Mouse (Mus musculus) embryonic fibroblast, embryonic 13.5 days (primary cell): Measurements from ENCODE around the gene Gm11758. TPM values are rescaled to one million over a fixed set of nuclear protein-coding genes. Genes with fewer than 3 reads are reported as not detected.
"Not testable (repeated sequence)": the region's sequence is repeated elsewhere in the genome, so short reads cannot be mapped to it uniquely, and the experiment has no call there.

Experiments
- H3K27ac ChIP-seq: 2 replicates; pipeline ENCODE4 v1.5.1; 2012; ENCODE audit warnings: low read length, control low read depth, inconsistent platforms; ENCODE audit not compliant: insufficient read depth
- H3K4me1 ChIP-seq: 2 replicates; pipeline ENCODE4 v1.6.1; 2011; ENCODE audit warnings: low read length; ENCODE audit not compliant: control insufficient read depth, insufficient read depth
- H3K4me3 ChIP-seq: 2 replicates; pipeline ENCODE4 v1.5.1; 2011; ENCODE audit warnings: mild to moderate bottlenecking, control low read depth, low read length; ENCODE audit not compliant: insufficient read depth
- CTCF ChIP-seq: IDR thresholded peaks from 2 replicates; pipeline ENCODE4 v1.5.1; 2011; ENCODE audit warnings: mild to moderate bottlenecking, control low read depth, low read length, moderate library complexity, borderline replicate concordance; ENCODE audit not compliant: insufficient read depth
- POLR2A ChIP-seq: IDR thresholded peaks from 2 replicates; pipeline ENCODE4 v1.6.1; 2011; ENCODE audit warnings: low read depth, mild to moderate bottlenecking, control low read depth, low read length, moderate library complexity
- polyA plus RNA-seq: library from polyadenylated mRNA; stranded (reverse); fragments of >200 nt; gene quantifications from 2 replicates; pipeline ENCODE4 v1.2.4, GENCODE M21; 2011; ENCODE audit warnings: low read depth; ENCODE audit not compliant: missing spikeins, insufficient read length

Gm11758 gene
- not detected in 2 replicates for polyA plus RNA-seq

DNA sequence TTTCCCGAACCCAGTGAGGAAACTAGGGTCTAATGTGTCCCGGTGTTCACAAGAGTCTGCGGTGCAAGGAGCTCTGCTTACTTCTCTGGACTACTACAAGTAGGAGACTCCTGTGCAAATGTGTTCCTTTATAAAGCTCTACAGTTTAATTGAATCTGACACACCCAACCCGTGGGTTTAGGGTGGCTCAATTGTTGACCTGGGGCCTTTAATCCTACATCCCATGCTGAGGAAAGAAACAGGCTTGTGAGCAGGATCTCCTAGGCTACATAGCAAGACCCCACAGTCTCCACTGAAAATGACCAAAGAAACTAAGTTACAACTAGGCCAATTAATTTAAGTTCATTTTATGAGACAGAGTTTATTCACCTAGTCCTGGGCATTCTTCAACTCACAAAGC is at the start of gene Gm11758:
Gm11758 (minus strand) TSS at position 101 of the 400 bp plus-strand sequence.
- not testable (repeated sequence) for H3K27ac ChIP-seq, H3K4me3 ChIP-seq, H3K4me1 ChIP-seq

DNA sequence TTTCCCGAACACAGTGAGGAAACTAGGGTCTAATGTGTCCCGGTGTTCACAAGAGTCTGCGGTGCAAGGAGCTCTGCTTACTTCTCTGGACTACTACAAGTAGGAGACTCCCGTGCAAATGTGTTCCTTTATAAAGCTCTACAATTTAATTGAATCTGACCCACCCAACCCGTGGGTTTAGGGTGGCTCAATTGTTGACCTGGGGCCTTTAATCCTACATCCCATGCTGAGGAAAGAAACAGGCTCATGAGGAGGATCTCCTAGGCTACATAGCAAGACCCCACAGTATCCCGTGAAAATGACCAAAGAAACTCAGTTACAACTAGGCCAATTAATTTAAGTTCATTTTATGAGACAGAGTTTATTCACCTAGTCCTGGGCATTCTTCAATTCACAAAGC is 44.6 kb upstream of the Gm11758 start, which contains the start of gene Gm11756:
Gm11756 (minus strand) TSS at position 101 of the 400 bp plus-strand sequence.
- not testable (repeated sequence) for H3K4me1 ChIP-seq, H3K4me3 ChIP-seq, H3K27ac ChIP-seq

DNA sequence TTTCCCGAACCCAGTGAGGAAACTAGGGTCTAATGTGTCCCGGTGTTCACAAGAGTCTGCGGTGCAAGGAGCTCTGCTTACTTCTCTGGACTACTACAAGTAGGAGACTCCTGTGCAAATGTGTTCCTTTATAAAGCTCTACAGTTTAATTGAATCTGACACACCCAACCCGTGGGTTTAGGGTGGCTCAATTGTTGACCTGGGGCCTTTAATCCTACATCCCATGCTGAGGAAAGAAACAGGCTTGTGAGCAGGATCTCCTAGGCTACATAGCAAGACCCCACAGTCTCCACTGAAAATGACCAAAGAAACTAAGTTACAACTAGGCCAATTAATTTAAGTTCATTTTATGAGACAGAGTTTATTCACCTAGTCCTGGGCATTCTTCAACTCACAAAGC is 29.8 kb upstream of the Gm11758 start, which contains the start of gene Gm13871:
Gm13871 (minus strand) TSS at position 101 of the 400 bp plus-strand sequence.
- H3K4me3 ChIP-seq, H3K4me1 ChIP-seq, H3K27ac ChIP-seq: not testable (repeated sequence)

DNA sequence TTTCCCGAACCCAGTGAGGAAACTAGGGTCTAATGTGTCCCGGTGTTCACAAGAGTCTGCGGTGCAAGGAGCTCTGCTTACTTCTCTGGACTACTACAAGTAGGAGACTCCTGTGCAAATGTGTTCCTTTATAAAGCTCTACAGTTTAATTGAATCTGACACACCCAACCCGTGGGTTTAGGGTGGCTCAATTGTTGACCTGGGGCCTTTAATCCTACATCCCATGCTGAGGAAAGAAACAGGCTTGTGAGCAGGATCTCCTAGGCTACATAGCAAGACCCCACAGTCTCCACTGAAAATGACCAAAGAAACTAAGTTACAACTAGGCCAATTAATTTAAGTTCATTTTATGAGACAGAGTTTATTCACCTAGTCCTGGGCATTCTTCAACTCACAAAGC is 14.9 kb upstream of the Gm11758 start, which contains the start of gene Gm11757:
Gm11757 (minus strand) TSS at position 101 of the 400 bp plus-strand sequence.
- H3K4me3 ChIP-seq, H3K27ac ChIP-seq, H3K4me1 ChIP-seq: not testable (repeated sequence)

DNA sequence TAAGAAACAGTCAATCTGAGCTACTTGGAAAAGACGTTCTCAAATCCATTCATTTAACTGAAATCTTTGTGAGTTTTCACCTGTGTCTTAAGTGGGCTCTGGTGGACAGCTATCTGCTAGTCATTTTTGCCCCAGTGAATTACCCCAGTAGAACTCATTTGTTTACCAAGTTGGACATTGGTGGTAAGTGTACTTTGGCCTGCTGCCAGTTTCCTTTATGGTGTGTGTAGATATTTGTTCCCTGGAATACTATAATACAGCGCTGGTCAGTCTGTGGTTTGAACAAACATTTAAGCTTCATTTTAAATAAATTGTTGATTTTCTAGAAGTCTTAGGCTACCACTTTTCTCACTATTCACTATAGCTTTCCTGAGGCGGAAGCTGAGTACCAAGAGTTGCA is 49.5 kb downstream of the Gm11758 start:
- Histone ChIP-seq H3K4me1 (no peaks in the 10 kb centered on the region), H3K27ac (no peak overlapping the region), H3K4me3 (no peak overlapping the region)
- TF ChIP-seq POLR2A = no peak
- TF ChIP-seq CTCF = no peak

Other genes with a start within 250 kb of the Gm11758 start
- gene Gm11236, start 238.1 kb downstream of the Gm11758 start, polyA plus RNA-seq = not detected in 2 replicates
- gene Gm11239, start 207.9 kb downstream of the Gm11758 start, polyA plus RNA-seq = not detected in 2 replicates
- not detected in 2 replicates for gene Gm428, start 192.8 kb downstream of the Gm11758 start, polyA plus RNA-seq
- gene Rasef, start 85.3 kb downstream of the Gm11758 start, polyA plus RNA-seq = 0.14 TPM in 1 of 2 replicates, not detected in the other
- gene Gm11757, start 14.8 kb upstream of the Gm11758 start, polyA plus RNA-seq = not detected in 2 replicates
- gene Gm13871, start 29.7 kb upstream of the Gm11758 start, polyA plus RNA-seq = not detected in 2 replicates
- not detected in 2 replicates for gene Gm11756, start 44.5 kb upstream of the Gm11758 start, polyA plus RNA-seq
- not detected in 2 replicates for gene 2310002L09Rik, start 74.6 kb upstream of the Gm11758 start, polyA plus RNA-seq
- gene Frmd3, start 137.2 kb upstream of the Gm11758 start, polyA plus RNA-seq = 0.63 and 1.6 TPM in 2 replicates